Mouse (Mus musculus): ENCODE data around the gene Dennd5a. TPM values are rescaled to one million over a fixed set of nuclear protein-coding genes. Genes with fewer than 3 reads are reported as not detected.

Gene Dennd5a
- polyA plus RNA-seq (2012; rRNA removed), result 214 and 216 TPM in 2 replicates

- peaks cover 8% of the 10 kb centered on the region for H3K4me1 ChIP-seq (ENCODE audit: control insufficient read depth, insufficient read depth, low read length)
- H3K4me3 ChIP-seq (ENCODE audit: insufficient read depth, low read length), result peak within 1 kb of the TSS; percentile 64
- H3K27ac ChIP-seq (ENCODE audit: insufficient read depth, low read length), result peak within 1 kb of the TSS; percentile 97
- TF ChIP-seq POLR2A (IDR thresholded peaks at IDR 0.05; ENCODE audit: extremely low read depth, insufficient read depth, low read length) (peak; percentile 84), CTCF (IDR thresholded peaks at IDR 0.05; ENCODE audit: extremely low read depth, insufficient read depth, low read length) (no peak)
These were observed at the start of gene Dennd5a for GRCm38 (mm10) chr7:109959716-109960612. Gene Dennd5a, minus strand, starts transcription at chr7:109960470.

DNA sequence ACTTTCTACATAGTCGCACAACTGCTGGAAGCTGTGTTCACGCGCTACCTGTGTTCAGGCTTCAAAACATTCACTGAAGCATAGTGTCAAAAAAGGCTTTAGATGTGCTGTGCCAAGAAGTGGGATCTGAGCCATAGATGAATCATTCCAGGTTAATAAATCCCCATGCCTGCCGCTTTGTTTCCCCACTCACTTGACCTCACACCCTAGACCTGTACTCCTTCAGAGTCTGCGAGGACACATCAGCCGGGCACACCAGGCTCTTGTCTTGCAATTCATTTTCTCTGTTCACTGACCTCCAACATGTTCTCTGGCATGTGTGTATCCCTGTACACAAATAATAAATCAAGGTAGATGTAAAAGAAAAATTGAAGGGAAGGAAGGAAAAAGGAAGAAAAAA is 48.8 kb upstream of the Dennd5a start:
- TF ChIP-seq CTCF (IDR thresholded peaks at IDR 0.05; ENCODE audit: extremely low read depth, insufficient read depth, low read length), result no peak
- TF ChIP-seq POLR2A (IDR thresholded peaks at IDR 0.05; ENCODE audit: extremely low read depth, insufficient read depth, low read length), result no peak
- Histone ChIP-seq H3K4me1 (ENCODE audit: control insufficient read depth, insufficient read depth, low read length) (no peaks in the 10 kb centered on the region), H3K27ac (ENCODE audit: insufficient read depth, low read length) (no peak overlapping the region), H3K4me3 (ENCODE audit: insufficient read depth, low read length) (no peak overlapping the region)

DNA sequence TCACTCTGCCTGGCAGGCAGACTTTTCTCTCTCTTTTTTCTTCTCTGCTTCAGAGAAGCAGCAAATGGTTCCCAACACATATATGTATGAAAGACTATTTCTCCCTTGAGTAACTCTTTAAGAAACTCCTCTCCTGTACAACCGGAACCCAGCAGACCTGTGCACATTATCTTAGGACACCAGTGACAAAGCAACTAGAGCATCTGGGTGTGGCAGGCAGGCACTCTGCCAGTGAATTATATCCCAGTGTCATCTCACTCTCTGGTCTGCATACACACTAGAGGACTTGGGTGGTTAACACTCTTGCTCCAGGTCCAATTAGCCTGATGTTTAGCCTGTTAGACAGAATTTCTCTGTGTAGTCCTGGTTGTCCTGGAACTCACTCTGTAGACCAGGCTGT is 48.2 kb upstream of the Dennd5a start:
- Histone ChIP-seq H3K4me3 (ENCODE audit: insufficient read depth, low read length) (no peak overlapping the region), H3K4me1 (ENCODE audit: control insufficient read depth, insufficient read depth, low read length) (no peaks in the 10 kb centered on the region), H3K27ac (ENCODE audit: insufficient read depth, low read length) (no peak overlapping the region)
- no peak for TF ChIP-seq POLR2A (IDR thresholded peaks at IDR 0.05; ENCODE audit: extremely low read depth, insufficient read depth, low read length)

DNA sequence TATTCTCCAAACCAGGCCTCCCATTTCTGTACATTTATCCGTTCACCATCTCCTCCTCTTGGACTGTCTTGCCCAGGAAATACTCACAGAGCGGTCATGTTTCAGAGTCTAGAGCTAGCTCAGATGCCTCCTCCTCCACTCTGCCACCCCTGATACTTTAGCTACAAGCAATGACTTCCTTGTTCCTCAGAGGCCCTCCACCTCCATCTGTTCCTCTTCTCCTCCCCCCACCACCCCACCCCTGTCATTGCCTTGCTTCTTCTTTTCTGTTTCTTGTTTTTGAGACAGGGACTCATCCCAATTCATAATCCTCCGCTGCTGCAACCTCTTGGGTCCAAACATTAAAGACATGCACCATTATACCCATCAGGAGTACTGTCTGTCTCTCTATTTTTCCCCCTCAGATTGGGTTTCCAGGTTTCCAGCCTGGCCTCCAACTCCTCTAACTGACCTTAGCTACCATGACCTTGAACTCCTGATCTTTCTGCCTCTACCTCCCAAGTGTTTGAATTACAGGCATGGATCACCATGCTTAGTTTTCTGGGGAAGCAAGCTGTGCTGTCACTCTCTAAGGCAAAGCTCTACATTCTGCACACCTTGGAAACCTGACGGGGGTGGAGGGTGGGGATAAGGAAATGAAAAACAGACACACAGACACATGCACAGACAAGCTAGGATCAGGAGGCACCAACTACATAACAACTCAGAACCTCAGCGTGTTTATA is 46.4 kb upstream of the Dennd5a start:
- no peaks in the 10 kb centered on the region; the same call in 1 of the 2 replicates for H3K4me1 ChIP-seq (ENCODE audit: control insufficient read depth, insufficient read depth, low read length)
- TF ChIP-seq POLR2A (IDR thresholded peaks at IDR 0.05; ENCODE audit: extremely low read depth, insufficient read depth, low read length) (no peak), CTCF (IDR thresholded peaks at IDR 0.05; ENCODE audit: extremely low read depth, insufficient read depth, low read length) (no peak)
- H3K27ac ChIP-seq (ENCODE audit: insufficient read depth, low read length), result no peak overlapping the region

DNA sequence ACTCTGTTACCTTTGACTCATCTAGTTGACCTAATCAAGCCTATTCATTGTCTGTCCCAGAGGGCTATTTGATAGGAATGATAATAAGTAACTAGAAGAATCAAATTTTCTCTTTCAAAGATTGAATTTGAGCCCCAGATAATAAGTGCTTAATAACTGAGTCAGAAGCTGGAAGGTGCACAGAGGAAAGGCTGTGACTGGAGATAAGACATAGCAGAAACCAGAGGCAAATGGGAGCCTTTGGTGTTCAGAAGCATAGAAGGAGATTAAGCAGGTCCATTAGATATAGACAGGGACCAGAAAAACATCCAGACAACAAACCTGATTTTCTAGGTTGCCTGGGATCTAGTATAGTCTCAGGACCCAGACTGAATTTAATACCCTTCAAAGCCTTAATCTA is 45.7 kb upstream of the Dennd5a start:
- Histone ChIP-seq H3K4me1 (ENCODE audit: control insufficient read depth, insufficient read depth, low read length) (no peaks in the 10 kb centered on the region; the same call in 1 of the 2 replicates), H3K27ac (ENCODE audit: insufficient read depth, low read length) (no peak overlapping the region), H3K4me3 (ENCODE audit: insufficient read depth, low read length) (no peak overlapping the region)
- no peak for TF ChIP-seq CTCF (IDR thresholded peaks at IDR 0.05; ENCODE audit: extremely low read depth, insufficient read depth, low read length)
- TF ChIP-seq POLR2A (IDR thresholded peaks at IDR 0.05; ENCODE audit: extremely low read depth, insufficient read depth, low read length), result no peak

More for the DNA sequence above, 46.4 kb upstream of the Dennd5a start:
- H3K4me3 ChIP-seq (ENCODE audit: insufficient read depth, low read length), result no peak overlapping the region

DNA sequence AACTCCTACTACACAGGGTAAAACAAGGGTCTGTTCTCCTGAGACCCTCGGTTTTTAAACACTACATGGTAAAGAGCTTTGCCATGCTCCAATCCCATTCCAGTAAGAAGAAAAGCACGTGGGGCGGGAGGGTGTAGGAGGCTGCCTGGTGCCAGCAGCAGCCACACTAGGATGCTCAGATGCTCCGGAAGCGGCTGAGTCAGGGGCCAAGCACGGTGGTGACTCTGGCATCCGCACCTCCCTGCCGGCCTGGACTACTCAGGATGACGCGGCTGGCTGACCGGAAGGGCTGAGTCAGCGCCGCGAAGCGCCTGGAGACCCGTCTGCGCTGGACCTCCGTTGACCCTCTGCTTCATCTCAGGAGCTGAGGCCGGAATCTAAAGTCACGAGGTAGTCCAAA is 42.7 kb upstream of the Dennd5a start:
- Histone ChIP-seq H3K27ac (ENCODE audit: insufficient read depth, low read length) (no peak overlapping the region), H3K4me1 (ENCODE audit: control insufficient read depth, insufficient read depth, low read length) (no peaks in the 10 kb centered on the region; the same call in 1 of the 2 replicates), H3K4me3 (ENCODE audit: insufficient read depth, low read length) (peak overlapping the region; percentile 7; the same call in 1 of the 2 replicates)
- TF ChIP-seq CTCF (IDR thresholded peaks at IDR 0.05; ENCODE audit: extremely low read depth, insufficient read depth, low read length) (no peak), POLR2A (IDR thresholded peaks at IDR 0.05; ENCODE audit: extremely low read depth, insufficient read depth, low read length) (no peak)

DNA sequence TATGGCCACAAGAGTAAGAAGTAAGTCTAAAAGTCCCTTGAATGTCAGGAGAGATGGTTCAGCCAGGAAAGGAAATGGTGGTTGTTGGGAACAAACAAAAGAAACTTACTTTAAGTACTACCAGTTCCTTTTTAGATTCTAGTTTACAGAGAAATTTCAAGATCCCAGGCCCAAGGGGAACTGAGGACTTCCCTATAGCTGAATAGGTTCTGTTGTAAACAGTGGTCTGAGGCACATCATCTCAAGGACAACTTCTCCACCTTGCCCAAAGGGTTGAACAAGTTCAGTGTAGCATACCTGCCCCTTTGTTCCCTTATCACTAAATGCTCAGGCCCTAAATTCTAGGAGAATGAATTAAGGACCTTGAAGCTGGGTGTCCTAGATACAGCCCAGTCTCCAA is 41.8 kb upstream of the Dennd5a start:
- no peak overlapping the region for H3K27ac ChIP-seq (ENCODE audit: insufficient read depth, low read length)
- TF ChIP-seq CTCF (IDR thresholded peaks at IDR 0.05; ENCODE audit: extremely low read depth, insufficient read depth, low read length) (no peak), POLR2A (IDR thresholded peaks at IDR 0.05; ENCODE audit: extremely low read depth, insufficient read depth, low read length) (no peak)
- no peak overlapping the region for H3K4me3 ChIP-seq (ENCODE audit: insufficient read depth, low read length)
- H3K4me1 ChIP-seq (ENCODE audit: control insufficient read depth, insufficient read depth, low read length), result no peaks in the 10 kb centered on the region; the same call in 1 of the 2 replicates

GRCm38 (mm10) chr7:109998388-109998787 is 38.1 kb upstream of the Dennd5a start:
- Histone ChIP-seq H3K4me3 (ENCODE audit: insufficient read depth, low read length) (no peak overlapping the region), H3K27ac (ENCODE audit: insufficient read depth, low read length) (no peak overlapping the region), H3K4me1 (ENCODE audit: control insufficient read depth, insufficient read depth, low read length) (no peaks in the 10 kb centered on the region; the same call in 1 of the 2 replicates)
- no peak for TF ChIP-seq POLR2A (IDR thresholded peaks at IDR 0.05; ENCODE audit: extremely low read depth, insufficient read depth, low read length)
- no peak for TF ChIP-seq CTCF (IDR thresholded peaks at IDR 0.05; ENCODE audit: extremely low read depth, insufficient read depth, low read length)

GRCm38 (mm10) chr7:109993157-109993959 is 33.1 kb upstream of the Dennd5a start:
- no peak overlapping the region for H3K4me3 ChIP-seq (ENCODE audit: insufficient read depth, low read length)
- H3K4me1 ChIP-seq (ENCODE audit: control insufficient read depth, insufficient read depth, low read length), result no peaks in the 10 kb centered on the region
- no peak overlapping the region for H3K27ac ChIP-seq (ENCODE audit: insufficient read depth, low read length)
- TF ChIP-seq POLR2A (IDR thresholded peaks at IDR 0.05; ENCODE audit: extremely low read depth, insufficient read depth, low read length), result no peak
- no peak for TF ChIP-seq CTCF (IDR thresholded peaks at IDR 0.05; ENCODE audit: extremely low read depth, insufficient read depth, low read length)
